Mouse (Mus musculus) midbrain, embryonic 14.5 days (tissue): ENCODE measurements around the gene Spag9. TPM values are rescaled to one million over a fixed set of nuclear protein-coding genes. Genes with fewer than 3 reads are reported as not detected.
A peak's percentile ranks its signal among the peaks of the same experiment; 100 is the strongest.

Experiments used
- ATAC-seq: fragments of 200-750 bp; cut with Nextera tagmentation; 2 replicates; pipeline ENCODE4 v1.8.0; 2017; ENCODE audit warnings: moderate number of reproducible peaks, moderate library complexity; ENCODE audit not compliant: low FRiP score, low TSS enrichment
- DNase-seq: peaks from one replicate; pipeline ENCODE4 v3.0.0-alpha.2; 2015
- H3K27ac ChIP-seq: fragments of 300-500 bp; sonication (generic); replicated peaks from 2 replicates; pipeline ENCODE4 v1.5.1; 2014; ENCODE audit warnings: mild to moderate bottlenecking, low read depth, low read length, moderate library complexity
- H3K27me3 ChIP-seq: fragments of 300-500 bp; sonication (generic); 2 replicates; pipeline ENCODE4 v1.6.1; 2014; ENCODE audit warnings: low read length, control low read depth, mixed read lengths; ENCODE audit not compliant: control insufficient read depth, insufficient read depth
- H3K36me3 ChIP-seq: fragments of 300-500 bp; sonication (generic); 2 replicates; pipeline ENCODE4 v1.6.1; 2014; ENCODE audit warnings: low read length, control low read depth; ENCODE audit not compliant: control insufficient read depth, insufficient read depth
- H3K4me1 ChIP-seq: fragments of 300-500 bp; sonication (generic); 2 replicates; pipeline ENCODE4 v1.6.1; 2014; ENCODE audit warnings: mild to moderate bottlenecking, antibody characterized with exemption, low read length, control low read depth; ENCODE audit not compliant: control insufficient read depth, insufficient read depth
- H3K4me2 ChIP-seq: fragments of 300-500 bp; sonication (generic); 2 replicates; pipeline ENCODE4 v1.6.1; 2014; ENCODE audit warnings: mild to moderate bottlenecking, low read length, moderate library complexity
- H3K4me3 ChIP-seq: fragments of 300-500 bp; sonication (generic); replicated peaks from 2 replicates; pipeline ENCODE4 v1.5.1; 2014; ENCODE audit warnings: low read depth, low read length
- H3K9ac ChIP-seq: fragments of 300-500 bp; sonication (generic); replicated peaks from 2 replicates; pipeline ENCODE4 v1.6.1; 2014; ENCODE audit warnings: mild to moderate bottlenecking, low read length, moderate library complexity
- H3K9me3 ChIP-seq: fragments of 300-500 bp; sonication (generic); 2 replicates; pipeline ENCODE4 v1.6.1; 2016; ENCODE audit warnings: low read length, control low read depth, mixed read lengths; ENCODE audit not compliant: control insufficient read depth
- WGBS: fragments of 180-500 bp; shearing (Covaris S2); extraction: QIAGEN DNeasy Blood & Tissue Kit; methylation state at CpG from one replicate; pipeline ENCODE4 v1.1.7; 2014; 5-methylcytosine and 5-hydroxymethylcytosine counted together
- polyA plus RNA-seq: library from polyadenylated mRNA; unstranded; fragments of >200 nt; fragmentation: Nextera tagmentation; extraction: Ambion mirVana; gene quantifications from 2 replicates; pipeline ENCODE4 v1.2.1, GENCODE M21; 2014

The Spag9 gene
- 112 and 140 TPM in 2 replicates for polyA plus RNA-seq

GRCm38 (mm10) chr11:93995720-93996305 lies at the start of gene Spag9:
Spag9 (plus strand) TSS chr11:93996091.
- Histone ChIP-seq H3K36me3 (no peaks in the 10 kb centered on the region), H3K4me3 (peak within 1 kb of the TSS; percentile 84), H3K27me3 (no peaks in the 10 kb centered on the region), H3K9ac (peak within 1 kb of the TSS; percentile 90), H3K9me3 (no peaks in the 10 kb centered on the region), H3K27ac (peak within 1 kb of the TSS; percentile 92), H3K4me2 (peak within 1 kb of the TSS; percentile 93), H3K4me1 (peaks cover 25% of the 10 kb centered on the region)
- peak; percentile 98 for DNase-seq
- ATAC-seq = peak; percentile 93
- under 1% methylated on average over 69 of the region's 70 CpGs for WGBS

- H3K4me2 ChIP-seq = no peak overlapping the region
- no peak overlapping the region for H3K27ac ChIP-seq
- H3K9ac ChIP-seq = no peak overlapping the region
- no peaks in the 10 kb centered on the region for H3K27me3 ChIP-seq
- peaks cover 48% of the 10 kb centered on the region for H3K36me3 ChIP-seq
- no peaks in the 10 kb centered on the region for H3K4me1 ChIP-seq
- H3K9me3 ChIP-seq = no peaks in the 10 kb centered on the region
- WGBS = 95% methylated on average over 9 of the region's 9 CpGs
- H3K4me3 ChIP-seq = no peak overlapping the region
- DNase-seq = no peak
- no peak for ATAC-seq
These were observed 46.9 kb upstream of the Spag9 start for GRCm38 (mm10) chr11:93948887-93949567.

GRCm38 (mm10) chr11:93950045-93950444 lies 45.8 kb upstream of the Spag9 start:
- Histone ChIP-seq H3K4me2 (no peak overlapping the region), H3K4me1 (0 out of 2 replicates have a peak, but pooled peaks cover 3% of the 10 kb centered on the region), H3K9ac (no peak overlapping the region), H3K27me3 (no peaks in the 10 kb centered on the region), H3K9me3 (no peaks in the 10 kb centered on the region), H3K36me3 (peaks cover 43% of the 10 kb centered on the region), H3K4me3 (no peak overlapping the region), H3K27ac (no peak overlapping the region)
- 97% methylated on average over 1 of the region's 1 CpGs for WGBS
- ATAC-seq (no peak), DNase-seq (no peak)

GRCm38 (mm10) chr11:93952376-93952775 lies 43.5 kb upstream of the Spag9 start:
- Histone ChIP-seq H3K27ac (no peak overlapping the region), H3K4me2 (no peak overlapping the region), H3K9me3 (no peaks in the 10 kb centered on the region), H3K36me3 (peaks cover 34% of the 10 kb centered on the region), H3K9ac (no peak overlapping the region), H3K4me3 (no peak overlapping the region), H3K4me1 (peaks cover 10% of the 10 kb centered on the region), H3K27me3 (no peaks in the 10 kb centered on the region)
- 71% methylated on average over 5 of the region's 5 CpGs for WGBS
- DNase-seq (no peak), ATAC-seq (no peak)

- Histone ChIP-seq H3K27me3 (no peaks in the 10 kb centered on the region), H3K4me1 (peaks cover 10% of the 10 kb centered on the region), H3K36me3 (peaks cover 43% of the 10 kb centered on the region), H3K4me2 (peak overlapping the region; percentile 89), H3K4me3 (peak overlapping the region; percentile 60), H3K27ac (peak overlapping the region; percentile 82; the same call in 1 of the 2 replicates), H3K9ac (peak overlapping the region; percentile 66), H3K9me3 (no peaks in the 10 kb centered on the region)
- DNase-seq (no peak), ATAC-seq (0 out of 2 replicates have a peak, but pooled peaks have one; percentile 29)
- 48% methylated on average over 13 of the region's 13 CpGs for WGBS
These were observed 41.1 kb upstream of the Spag9 start for GRCm38 (mm10) chr11:93954738-93955255.

- WGBS = under 1% methylated on average over 66 of the region's 67 CpGs
- H3K4me1 ChIP-seq = peaks cover 10% of the 10 kb centered on the region
- no peaks in the 10 kb centered on the region for H3K27me3 ChIP-seq
- peak; percentile 96 for ATAC-seq
- peak overlapping the region; percentile 82 for H3K27ac ChIP-seq
- peaks cover 44% of the 10 kb centered on the region for H3K36me3 ChIP-seq
- H3K4me2 ChIP-seq = peak overlapping the region; percentile 89
- peak; percentile 90 for DNase-seq
- H3K9ac ChIP-seq = peak overlapping the region; percentile 66
- peak overlapping the region; percentile 60 for H3K4me3 ChIP-seq
- H3K9me3 ChIP-seq = no peaks in the 10 kb centered on the region
These were observed 40.4 kb upstream of the Spag9 start for GRCm38 (mm10) chr11:93955256-93956150.

GRCm38 (mm10) chr11:93956159-93956558 lies 39.7 kb upstream of the Spag9 start, which contains the start of gene Nme2:
Nme2 (minus strand) TSS chr11:93956259.
- H3K4me2 ChIP-seq = peak within 1 kb of the TSS; percentile 89
- peak within 1 kb of the TSS; percentile 60 for H3K4me3 ChIP-seq
- peak within 1 kb of the TSS; percentile 66 for H3K9ac ChIP-seq
- WGBS = 8% methylated on average over 6 of the region's 6 CpGs
- peaks cover 10% of the 10 kb centered on the region for H3K4me1 ChIP-seq
- peaks cover 44% of the 10 kb centered on the region for H3K36me3 ChIP-seq
- no peaks in the 10 kb centered on the region for H3K9me3 ChIP-seq
- ATAC-seq = no peak; the same call in 1 of the 2 replicates
- peak; percentile 9 for DNase-seq
- H3K27ac ChIP-seq = peak within 1 kb of the TSS; percentile 82
- no peaks in the 10 kb centered on the region for H3K27me3 ChIP-seq

- H3K4me2 ChIP-seq = no peak overlapping the region
- H3K4me3 ChIP-seq = no peak overlapping the region
- H3K27ac ChIP-seq = no peak overlapping the region
- DNase-seq (no peak), ATAC-seq (no peak)
- H3K9me3 ChIP-seq = no peaks in the 10 kb centered on the region
- H3K27me3 ChIP-seq = no peaks in the 10 kb centered on the region
- H3K4me1 ChIP-seq = peaks cover 10% of the 10 kb centered on the region
- 88% methylated on average over 2 of the region's 2 CpGs for WGBS
- H3K36me3 ChIP-seq = peaks cover 46% of the 10 kb centered on the region
- no peak overlapping the region for H3K9ac ChIP-seq
These were observed 38.8 kb upstream of the Spag9 start for GRCm38 (mm10) chr11:93957031-93957555.
